Mouse (Mus musculus) CD8-positive naive resting alpha-beta T cell, adult 57 days (primary cell): ENCODE measurements around the gene Lactb. TPM values are rescaled to one million over a fixed set of nuclear protein-coding genes. Genes with fewer than 3 reads are reported as not detected.

Source experiments
- total RNA-seq: library from RNA; stranded (reverse); gene quantifications from one replicate; pipeline ENCODE4 v1.2.4, GENCODE M21; 2023

Lactb gene
- 13.5 TPM for total RNA-seq

GRCm38 (mm10) chr9:66975239-66975645 lies at the start of gene Lactb:
Lactb (minus strand) TSS chr9:66975484.

GRCm38 (mm10) chr9:66945647-66946641 lies 29.3 kb downstream of the Lactb start, which contains the start of gene Rps27l:
Rps27l (plus strand) TSS chr9:66946086.

GRCm38 (mm10) chr9:66919382-66919971 lies 55.8 kb downstream of the Lactb start, which contains the start of gene Rab8b:
Rab8b (minus strand) TSS chr9:66919687.

Other genes starting within 250 kb of the Lactb start
- 0.21 TPM for gene Aph1b, start 180.0 kb downstream of the Lactb start, total RNA-seq
- 0.24 TPM for gene Gm10647, start 178.4 kb downstream of the Lactb start, total RNA-seq
- gene Aph1c, start 140.8 kb downstream of the Lactb start, total RNA-seq: 0.80 TPM
- 49.8 TPM for gene Rab8b, start 55.8 kb downstream of the Lactb start, total RNA-seq
- 23.8 TPM for gene Rps27l, start 29.4 kb downstream of the Lactb start, total RNA-seq
- 44.8 TPM for gene Tpm1, start 73.9 kb upstream of the Lactb start, total RNA-seq